Mouse (Mus musculus) erythroblast, embryonic 14.5 days (primary cell): Measurements from ENCODE around the gene Lmf2. TPM values are rescaled to one million over a fixed set of nuclear protein-coding genes. Genes with fewer than 3 reads are reported as not detected.
A peak's percentile ranks its signal among the peaks of the same experiment; 100 is the strongest.

Source experiments
- H3K27me3 ChIP-seq: 2 replicates; pipeline ENCODE4 v1.6.1; 2012; ENCODE audit warnings: inconsistent platforms; ENCODE audit not compliant: control insufficient read depth
- H3K36me3 ChIP-seq: 2 replicates; pipeline ENCODE4 v1.6.1; 2012; ENCODE audit warnings: mild to moderate bottlenecking, inconsistent platforms; ENCODE audit not compliant: control insufficient read depth
- H3K4me1 ChIP-seq: 2 replicates; pipeline ENCODE4 v1.6.1; 2012; ENCODE audit warnings: inconsistent platforms; ENCODE audit not compliant: control insufficient read depth
- H3K4me3 ChIP-seq: replicated peaks from 2 replicates; pipeline ENCODE3; 2012; ENCODE audit warnings: moderate library complexity, mild to moderate bottlenecking, inconsistent platforms
- H3K9me3 ChIP-seq: 2 replicates; pipeline ENCODE4 v1.6.1; 2012; ENCODE audit warnings: low read length, inconsistent platforms, mixed read lengths; ENCODE audit not compliant: control insufficient read depth
- GATA1 ChIP-seq: IDR thresholded peaks from 2 replicates; pipeline ENCODE4 v1.6.1; 2012; ENCODE audit warnings: low read length, inconsistent platforms, mixed read lengths
- TAL1 ChIP-seq: IDR thresholded peaks from 3 replicates; pipeline ENCODE4 v1.6.1; 2012; ENCODE audit warnings: low read length, inconsistent platforms, mixed read lengths
- polyA plus RNA-seq: library from polyadenylated mRNA; stranded (reverse); fragments of >175 nt; gene quantifications from 2 replicates; pipeline ENCODE4 v1.2.3, GENCODE M21; 2012

Gene Lmf2
- polyA plus RNA-seq, 1 experiment = 29.8 TPM

GRCm38 (mm10) chr15:89384617-89385016 is 29.2 kb upstream of the Lmf2 start, which contains the start of gene Klhdc7b:
Klhdc7b (plus strand) TSS chr15:89384917.
- H3K36me3 ChIP-seq = no peaks in the 10 kb centered on the region
- H3K9me3 ChIP-seq = no peaks in the 10 kb centered on the region
- no peak for TF ChIP-seq TAL1
- no peak for TF ChIP-seq GATA1
- peaks cover 7% of the 10 kb centered on the region for H3K27me3 ChIP-seq
- peaks cover under 1% of the 10 kb centered on the region for H3K4me1 ChIP-seq
- H3K4me3 ChIP-seq = no peak within 1 kb of the TSS

- Histone ChIP-seq H3K4me3 (peak overlapping the region; percentile 59), H3K4me1 (peaks cover 25% of the 10 kb centered on the region), H3K27me3 (peaks cover 44% of the 10 kb centered on the region), H3K36me3 (no peaks in the 10 kb centered on the region), H3K9me3 (no peaks in the 10 kb centered on the region)
- TF ChIP-seq TAL1 (no peak), GATA1 (no peak)
These were observed 24.0 kb upstream of the Lmf2 start for GRCm38 (mm10) chr15:89379429-89379828.

DNA sequence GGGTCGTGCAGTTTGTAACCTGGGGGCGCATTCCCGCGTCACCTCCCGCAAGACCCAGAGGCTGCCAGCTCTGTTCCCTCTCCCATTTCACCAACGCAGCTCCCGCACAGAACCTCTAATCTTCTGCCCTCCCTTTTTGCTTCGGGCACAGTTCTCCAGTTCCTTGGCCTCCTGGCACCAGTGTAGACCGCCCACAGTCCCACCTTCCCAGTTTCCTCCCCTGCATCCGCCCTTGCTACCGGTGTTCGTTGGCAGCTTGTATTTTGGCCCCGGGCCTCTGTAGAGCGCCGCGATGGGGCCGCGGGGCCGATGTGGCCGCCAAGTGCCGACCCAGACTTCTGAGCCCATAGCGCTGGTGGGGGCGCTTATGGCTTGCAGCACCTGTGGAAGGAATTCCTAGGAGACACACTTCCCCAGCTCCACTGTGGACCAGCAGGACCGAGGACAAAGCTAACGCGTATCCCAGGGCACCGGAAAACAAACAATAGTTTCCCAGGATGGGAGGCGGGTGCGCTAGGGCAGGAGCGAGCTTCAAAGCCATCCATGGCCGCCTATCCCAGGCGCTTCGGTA is 23.5 kb upstream of the Lmf2 start, which contains the start of gene Odf3b:
Gene Odf3b, minus strand, starts transcription at position 452 of the 571 bp plus-strand sequence.
- H3K4me3 ChIP-seq = peak within 1 kb of the TSS; percentile 59
- peaks cover 31% of the 10 kb centered on the region for H3K4me1 ChIP-seq
- H3K27me3 ChIP-seq = peaks cover 44% of the 10 kb centered on the region
- TF ChIP-seq GATA1 = no peak
- no peak for TF ChIP-seq TAL1
- H3K36me3 ChIP-seq = no peaks in the 10 kb centered on the region
- H3K9me3 ChIP-seq = no peaks in the 10 kb centered on the region

GRCm38 (mm10) chr15:89377938-89378828 is 22.7 kb upstream of the Lmf2 start:
- no peak for TF ChIP-seq TAL1
- TF ChIP-seq GATA1 = no peak
- peak overlapping the region; percentile 59 for H3K4me3 ChIP-seq
- peaks cover 44% of the 10 kb centered on the region for H3K27me3 ChIP-seq
- H3K9me3 ChIP-seq = no peaks in the 10 kb centered on the region
- H3K4me1 ChIP-seq = peaks cover 38% of the 10 kb centered on the region
- peaks cover under 1% of the 10 kb centered on the region for H3K36me3 ChIP-seq

DNA sequence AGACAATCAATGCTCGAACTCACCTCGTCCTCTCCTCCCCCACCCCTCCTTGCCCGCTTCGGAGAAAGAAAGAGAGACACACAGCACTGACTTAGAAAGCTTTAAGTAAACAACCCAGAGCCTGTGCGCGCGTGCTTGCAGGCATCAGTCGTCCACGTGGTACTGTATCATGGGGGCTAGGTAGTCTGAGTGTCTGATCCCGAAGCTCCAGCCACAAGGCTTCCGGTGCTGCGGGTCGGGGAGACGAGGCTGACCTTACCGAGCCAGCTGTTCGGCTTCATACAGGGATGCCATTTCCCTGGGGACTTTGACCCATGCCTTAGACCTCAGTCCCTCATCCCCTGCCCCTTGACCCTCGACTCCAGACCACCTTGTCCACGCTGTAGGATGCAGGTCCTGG is 21.9 kb upstream of the Lmf2 start:
- Histone ChIP-seq H3K9me3 (no peaks in the 10 kb centered on the region), H3K27me3 (peaks cover 44% of the 10 kb centered on the region), H3K4me3 (no peak overlapping the region), H3K4me1 (peaks cover 46% of the 10 kb centered on the region), H3K36me3 (peaks cover 9% of the 10 kb centered on the region)
- TF ChIP-seq GATA1 (no peak), TAL1 (no peak)

GRCm38 (mm10) chr15:89376957-89377356 is 21.5 kb upstream of the Lmf2 start, which contains the start of gene Tymp:
Tymp (minus strand) TSS chr15:89377039.
- Histone ChIP-seq H3K36me3 (peaks cover 13% of the 10 kb centered on the region), H3K4me1 (peaks cover 50% of the 10 kb centered on the region), H3K4me3 (no peak within 1 kb of the TSS)

DNA sequence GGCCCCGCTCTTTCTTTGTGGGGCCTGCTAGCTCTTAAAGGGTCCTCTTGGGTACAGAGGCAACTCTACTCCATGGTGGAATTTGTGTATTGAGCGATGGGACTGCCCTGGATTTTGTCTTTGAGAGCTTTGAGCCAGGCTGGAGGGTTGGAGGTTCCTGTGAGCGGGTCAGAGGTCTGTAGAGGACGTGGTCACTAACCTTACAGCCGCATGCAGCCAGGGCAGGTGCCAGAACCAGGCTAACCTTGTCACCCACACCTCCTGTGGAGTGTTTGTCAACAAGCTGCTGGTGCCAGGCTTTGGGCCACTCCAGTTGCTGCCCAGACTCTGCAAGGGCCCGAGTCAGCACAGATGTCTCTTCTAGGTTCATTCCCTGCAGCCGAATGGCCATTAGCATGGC is 20.6 kb upstream of the Lmf2 start:
- peaks cover 22% of the 10 kb centered on the region for H3K36me3 ChIP-seq
- no peak for TF ChIP-seq TAL1
- no peak for TF ChIP-seq GATA1
- no peak overlapping the region for H3K4me3 ChIP-seq
- peaks cover 57% of the 10 kb centered on the region for H3K4me1 ChIP-seq
- no peaks in the 10 kb centered on the region for H3K9me3 ChIP-seq
- H3K27me3 ChIP-seq = peaks cover 44% of the 10 kb centered on the region

More at GRCm38 (mm10) chr15:89376957-89377356, 21.5 kb upstream of the Lmf2 start, which contains the start of gene Tymp:
- peaks cover 44% of the 10 kb centered on the region for H3K27me3 ChIP-seq
- H3K9me3 ChIP-seq = no peaks in the 10 kb centered on the region
- no peak for TF ChIP-seq TAL1
- TF ChIP-seq GATA1 = no peak

GRCm38 (mm10) chr15:89374801-89375534 is 19.5 kb upstream of the Lmf2 start:
- H3K4me1 ChIP-seq = peaks cover 65% of the 10 kb centered on the region
- peaks cover 39% of the 10 kb centered on the region for H3K27me3 ChIP-seq
- no peaks in the 10 kb centered on the region for H3K9me3 ChIP-seq
- H3K4me3 ChIP-seq = no peak overlapping the region
- no peak for TF ChIP-seq GATA1
- H3K36me3 ChIP-seq = peaks cover 33% of the 10 kb centered on the region

DNA sequence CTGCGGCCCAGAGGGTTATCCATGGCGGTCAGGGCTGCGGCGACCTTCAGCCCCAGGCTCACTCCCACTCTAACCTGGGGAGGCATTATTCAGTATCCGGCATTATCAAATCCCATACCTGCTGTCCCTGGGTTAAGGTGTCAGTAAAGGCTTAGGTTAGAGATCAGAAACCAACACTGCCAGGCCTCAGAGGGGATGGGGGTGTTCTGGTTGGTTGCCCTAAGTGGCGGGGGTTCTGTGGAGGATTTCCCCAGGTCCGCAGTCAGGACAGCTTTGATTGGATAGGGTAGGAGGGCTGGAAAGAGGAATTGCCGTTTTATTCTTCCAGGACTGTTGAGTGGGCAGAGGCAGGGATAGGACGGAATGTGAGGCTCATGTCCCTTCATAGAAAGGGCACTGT is 18.9 kb upstream of the Lmf2 start:
- peaks cover 39% of the 10 kb centered on the region for H3K36me3 ChIP-seq
- H3K27me3 ChIP-seq = peaks cover 35% of the 10 kb centered on the region
- TF ChIP-seq TAL1 (no peak), GATA1 (no peak)
- H3K4me1 ChIP-seq = peaks cover 66% of the 10 kb centered on the region
- peak overlapping the region; percentile 82 for H3K4me3 ChIP-seq
- H3K9me3 ChIP-seq = no peaks in the 10 kb centered on the region
